Mouse (Mus musculus) spleen, adult 18-20 months (tissue): ENCODE results near the gene Apobec1.
"Not testable (repeated sequence)": the region's sequence is repeated elsewhere in the genome, so short reads cannot be mapped to it uniquely, and the experiment has no call there.

Source experiments
- DNase-seq, 2 experiments: peaks; one replicate each; pipeline ENCODE4 v3.0.0; 2022; ENCODE audit warnings: mixed read lengths in 2 of 2

Apobec1 gene

GRCm38 (mm10) chr6:122556959-122557561 is 45.2 kb downstream of the Apobec1 start:
- DNase-seq: peak in 1 of 2 experiments; percentile 75

GRCm38 (mm10) chr6:122555266-122555665 is 47.0 kb downstream of the Apobec1 start:
- no peak for DNase-seq

- DNase-seq: no peak
Measured at GRCm38 (mm10) chr6:122554102-122554501, 48.1 kb downstream of the Apobec1 start.

- no peak for DNase-seq
Measured at GRCm38 (mm10) chr6:122553606-122554005, 48.6 kb downstream of the Apobec1 start, which contains the start of gene Aicda. Gene Aicda, plus strand, starts transcription at chr6:122553801.

GRCm38 (mm10) chr6:122545948-122546347 is 56.3 kb downstream of the Apobec1 start:
- DNase-seq: no peak

- no peak for DNase-seq
Measured at GRCm38 (mm10) chr6:122545289-122545882, 56.9 kb downstream of the Apobec1 start.

- no peak for DNase-seq
Measured at GRCm38 (mm10) chr6:122544672-122545071, 57.6 kb downstream of the Apobec1 start.

- no peak for DNase-seq
Measured at GRCm38 (mm10) chr6:122543574-122543973, 58.7 kb downstream of the Apobec1 start.

GRCm38 (mm10) chr6:122542459-122542858 is 59.8 kb downstream of the Apobec1 start:
- not testable (repeated sequence) for DNase-seq

- no peak for DNase-seq
Measured at GRCm38 (mm10) chr6:122539564-122539963, 62.7 kb downstream of the Apobec1 start.

GRCm38 (mm10) chr6:122534032-122534431 is 68.2 kb downstream of the Apobec1 start:
- DNase-seq: no peak

- no peak for DNase-seq
Measured at GRCm38 (mm10) chr6:122532883-122533302, 69.4 kb downstream of the Apobec1 start.

- no peak for DNase-seq
Measured at GRCm38 (mm10) chr6:122531466-122532174, 70.6 kb downstream of the Apobec1 start.

- no peak for DNase-seq
Measured at GRCm38 (mm10) chr6:122528136-122528535, 74.1 kb downstream of the Apobec1 start.
